Mouse (Mus musculus) forebrain, embryonic 10.5 days (tissue): ENCODE results near the gene Carhsp1. TPM values are rescaled to one million over a fixed set of nuclear protein-coding genes. Genes with fewer than 3 reads are reported as not detected.

Experiments
- DNase-seq: peaks from one replicate; pipeline ENCODE4 v3.0.0-alpha.2; 2017; ENCODE audit warnings: low spot score; ENCODE audit errors: extremely low spot score
- H3K27ac ChIP-seq: fragments of 300-500 bp; sonication (generic); 2 replicates; pipeline ENCODE4 v1.5.1; 2016; ENCODE audit warnings: mild to moderate bottlenecking
- H3K27me3 ChIP-seq: fragments of 300-500 bp; sonication (generic); 2 replicates; pipeline ENCODE4 v1.6.1; 2016; ENCODE audit warnings: mild to moderate bottlenecking; ENCODE audit not compliant: poor library complexity, severe bottlenecking
- H3K36me3 ChIP-seq: fragments of 300-500 bp; sonication (generic); replicated peaks from 2 replicates; pipeline ENCODE4 v1.6.1; 2016; ENCODE audit warnings: mild to moderate bottlenecking, moderate library complexity
- H3K4me1 ChIP-seq: fragments of 300-500 bp; sonication (generic); 2 replicates; pipeline ENCODE4 v1.6.1; 2016
- H3K4me3 ChIP-seq: fragments of 300-500 bp; sonication (generic); 2 replicates; pipeline ENCODE4 v1.5.1; 2016; ENCODE audit warnings: mild to moderate bottlenecking, moderate library complexity
- H3K9me3 ChIP-seq: fragments of 300-500 bp; sonication (generic); 2 replicates; pipeline ENCODE4 v1.6.1; 2016; ENCODE audit warnings: mild to moderate bottlenecking, moderate library complexity
- WGBS: fragments of 180-500 bp; shearing (Covaris S2); methylation state at CpG from one replicate; pipeline ENCODE4 v1.1.7; 2016; 5-methylcytosine and 5-hydroxymethylcytosine counted together
- polyA plus RNA-seq: library from polyadenylated mRNA; unstranded; fragments of >200 nt; fragmentation: Nextera tagmentation; extraction: Ambion mirVana; gene quantifications from 2 replicates; pipeline ENCODE4 v1.2.1, GENCODE M21; 2016

Carhsp1 gene
- polyA plus RNA-seq, 1 experiment from 2014 or later: 143 TPM

DNA sequence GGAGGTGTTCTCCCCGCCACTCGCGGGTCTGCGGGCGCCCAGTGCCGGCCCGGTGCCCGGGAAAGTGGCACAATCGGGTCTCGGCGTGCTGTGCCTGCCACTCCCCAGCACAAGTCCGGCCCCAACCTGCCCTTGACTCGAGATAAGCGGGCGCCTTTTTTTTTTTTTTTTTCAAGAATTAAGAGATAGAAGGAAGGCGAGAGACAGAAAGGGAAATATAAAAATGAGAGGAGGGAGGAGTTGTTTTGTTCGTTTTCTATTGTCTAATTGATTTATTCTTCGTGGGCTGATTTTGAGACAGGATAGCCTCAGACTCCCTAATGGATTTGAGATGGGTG is 364 bp upstream of the Carhsp1 start:
- no peak for DNase-seq
- Histone ChIP-seq H3K27me3 (peaks cover 22% of the 10 kb centered on the region), H3K4me3 (peak overlapping the region; percentile 75), H3K4me1 (peaks cover 58% of the 10 kb centered on the region), H3K27ac (peak overlapping the region; percentile 92), H3K36me3 (peaks cover 15% of the 10 kb centered on the region; the same call in 1 of the 2 replicates), H3K9me3 (no peaks in the 10 kb centered on the region)
- under 1% methylated on average over 18 of the region's 18 CpGs for WGBS

DNA sequence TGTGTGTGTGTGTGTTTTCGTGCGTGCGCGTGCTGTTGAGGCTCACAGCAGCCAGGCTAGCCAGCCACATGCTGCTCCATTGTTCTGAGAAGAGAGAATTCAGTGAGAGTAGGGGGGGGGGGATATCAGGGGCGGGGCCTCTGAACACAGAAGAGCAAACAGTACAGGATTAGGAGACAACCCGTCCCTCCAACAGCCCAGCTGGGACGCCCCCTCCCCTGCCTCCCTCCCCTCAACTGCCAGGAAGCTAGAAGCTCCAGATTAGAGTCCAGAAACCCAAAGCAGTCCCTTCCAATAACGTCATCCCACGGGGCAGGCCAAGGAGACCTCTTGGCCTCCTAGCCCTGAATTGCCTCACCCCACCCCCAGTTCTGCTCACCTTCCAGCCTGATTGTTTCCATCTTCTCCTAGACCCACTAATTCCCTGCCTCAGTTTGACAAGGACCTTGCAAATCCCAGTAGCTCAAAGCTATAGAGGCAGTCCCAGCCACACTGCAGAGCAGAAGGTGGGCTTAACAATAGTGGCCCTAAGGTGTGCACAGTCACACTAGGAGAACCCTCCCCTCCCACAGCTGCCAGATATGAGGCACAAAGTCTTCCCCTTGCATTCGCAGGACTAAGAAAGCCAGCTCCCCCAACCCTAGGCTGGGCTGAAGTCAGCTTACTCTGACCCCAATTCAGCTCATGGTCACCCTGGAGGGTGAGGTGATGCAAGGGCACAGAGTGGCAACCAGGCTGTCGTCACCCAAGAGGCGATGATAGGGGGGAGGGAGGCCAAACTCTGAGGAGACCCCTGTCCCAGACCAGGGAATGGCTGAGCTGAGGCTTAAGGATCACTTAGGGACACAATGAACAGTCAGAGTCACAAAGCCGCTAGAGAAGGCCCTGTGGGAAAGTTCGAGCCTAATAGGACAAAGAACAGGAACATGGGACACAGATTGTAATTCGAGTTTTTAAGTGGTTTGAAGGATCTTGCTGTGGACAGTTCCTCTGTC is 1.6 kb downstream of the Carhsp1 start:
- Histone ChIP-seq H3K27ac (peak overlapping the region; percentile 92), H3K36me3 (peaks cover 30% of the 10 kb centered on the region), H3K27me3 (peaks cover 22% of the 10 kb centered on the region), H3K4me1 (peaks cover 69% of the 10 kb centered on the region), H3K9me3 (no peaks in the 10 kb centered on the region), H3K4me3 (peak overlapping the region; percentile 75)
- WGBS: 2% methylated on average over 15 of the region's 15 CpGs
- peak; percentile 71 for DNase-seq

DNA sequence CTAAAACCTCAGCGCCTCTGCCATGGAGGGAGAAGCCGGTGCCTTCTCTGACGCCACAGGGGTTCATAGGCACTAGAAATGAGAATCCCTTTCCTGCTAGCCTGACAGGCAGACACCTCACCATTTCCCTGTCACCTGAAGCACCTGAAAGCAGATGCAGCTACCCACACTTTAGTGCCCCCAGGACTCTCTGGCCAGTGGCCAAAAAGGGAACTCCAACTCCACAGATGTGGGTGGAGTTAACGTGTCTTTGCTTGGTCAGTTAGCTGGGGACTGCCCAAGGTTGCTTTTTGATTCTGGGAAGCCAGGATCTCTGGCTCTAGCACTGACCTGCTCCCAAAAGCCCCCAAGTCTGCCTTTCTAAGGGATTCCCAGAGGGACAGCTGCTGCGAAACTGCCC is 2.5 kb downstream of the Carhsp1 start:
- Histone ChIP-seq H3K9me3 (no peaks in the 10 kb centered on the region), H3K4me3 (peak overlapping the region; percentile 75), H3K36me3 (peaks cover 36% of the 10 kb centered on the region), H3K27me3 (peaks cover 22% of the 10 kb centered on the region), H3K4me1 (peaks cover 69% of the 10 kb centered on the region), H3K27ac (peak overlapping the region; percentile 92)
- WGBS: 53% methylated on average over 5 of the region's 5 CpGs
- no peak for DNase-seq

DNA sequence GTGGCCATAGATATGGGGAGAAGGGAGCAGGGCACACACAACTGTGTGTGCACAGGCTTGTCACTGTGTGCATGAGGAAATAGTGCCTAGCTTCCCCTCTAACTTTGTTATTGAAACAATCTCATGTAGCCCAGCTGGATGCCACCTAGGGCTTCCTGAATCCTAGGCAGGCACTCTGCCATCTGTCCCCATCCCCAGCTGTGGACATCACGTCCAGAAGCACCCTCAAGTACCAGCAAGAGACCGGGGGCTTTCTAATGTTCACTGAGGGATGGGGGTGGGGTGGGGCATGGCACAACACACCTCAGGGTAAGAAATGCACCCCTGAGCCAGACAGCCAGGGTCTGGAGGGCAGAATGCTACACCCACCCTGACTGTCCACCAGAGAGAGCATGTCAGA is 3.6 kb downstream of the Carhsp1 start:
- H3K4me1 ChIP-seq: peaks cover 65% of the 10 kb centered on the region
- H3K4me3 ChIP-seq: no peak overlapping the region
- 88% methylated on average over 2 of the region's 2 CpGs for WGBS
- peaks cover 46% of the 10 kb centered on the region for H3K36me3 ChIP-seq
- H3K9me3 ChIP-seq: no peaks in the 10 kb centered on the region
- no peak for DNase-seq
- no peak overlapping the region for H3K27ac ChIP-seq
- peaks cover 12% of the 10 kb centered on the region for H3K27me3 ChIP-seq

DNA sequence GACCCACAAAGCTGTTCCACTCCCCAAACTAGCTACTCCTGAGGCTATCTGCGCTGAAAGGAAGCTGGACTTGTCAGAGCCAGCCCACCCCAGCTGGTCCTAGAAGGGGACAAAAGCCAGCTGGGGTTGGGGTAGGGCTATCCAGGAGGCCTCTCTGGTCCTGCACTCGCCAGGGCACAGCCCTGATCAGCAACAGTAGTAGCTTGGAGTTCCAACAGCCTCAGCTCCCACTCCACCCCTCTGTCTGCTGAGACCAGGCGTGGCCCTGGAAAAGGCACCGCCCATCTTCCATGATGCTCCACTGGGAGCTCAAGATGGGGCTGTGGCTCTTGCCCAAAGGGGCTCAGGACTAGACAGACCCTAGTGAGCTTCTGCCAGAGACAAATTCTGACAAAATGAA is 4.1 kb downstream of the Carhsp1 start:
- Histone ChIP-seq H3K36me3 (peaks cover 52% of the 10 kb centered on the region), H3K27ac (peak overlapping the region; percentile 44), H3K4me3 (no peak overlapping the region; the same call in 1 of the 2 replicates), H3K27me3 (peaks cover 6% of the 10 kb centered on the region), H3K4me1 (peaks cover 65% of the 10 kb centered on the region), H3K9me3 (no peaks in the 10 kb centered on the region)
- no peak for DNase-seq
- 69% methylated on average over 4 of the region's 4 CpGs for WGBS

DNA sequence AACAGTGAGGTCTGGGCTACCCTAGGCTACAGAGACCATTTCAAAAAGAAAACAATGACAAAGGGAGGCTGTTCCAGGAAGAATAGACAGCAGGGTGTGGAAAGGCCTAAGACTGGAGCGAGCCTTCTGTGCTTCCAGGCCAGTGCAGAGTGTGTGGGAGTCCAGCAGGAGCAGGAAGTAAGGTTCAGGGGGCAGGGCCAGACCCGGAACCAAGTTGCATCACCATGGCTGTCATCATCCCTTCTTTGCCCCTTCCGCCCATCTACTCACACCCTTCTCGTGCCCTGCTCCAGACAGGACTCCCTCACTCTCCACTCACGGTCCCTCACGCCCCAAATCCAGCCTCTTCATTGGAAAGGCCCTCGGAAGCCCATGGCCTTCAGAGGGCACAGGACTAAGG is 4.7 kb downstream of the Carhsp1 start:
- no peak overlapping the region for H3K4me3 ChIP-seq
- H3K9me3 ChIP-seq: no peaks in the 10 kb centered on the region
- WGBS: 82% methylated on average over 7 of the region's 7 CpGs
- DNase-seq: no peak
- H3K27ac ChIP-seq: peak overlapping the region; percentile 44
- H3K4me1 ChIP-seq: peaks cover 61% of the 10 kb centered on the region
- peaks cover 58% of the 10 kb centered on the region for H3K36me3 ChIP-seq
- peaks cover 3% of the 10 kb centered on the region; the same call in 1 of the 2 replicates for H3K27me3 ChIP-seq

DNA sequence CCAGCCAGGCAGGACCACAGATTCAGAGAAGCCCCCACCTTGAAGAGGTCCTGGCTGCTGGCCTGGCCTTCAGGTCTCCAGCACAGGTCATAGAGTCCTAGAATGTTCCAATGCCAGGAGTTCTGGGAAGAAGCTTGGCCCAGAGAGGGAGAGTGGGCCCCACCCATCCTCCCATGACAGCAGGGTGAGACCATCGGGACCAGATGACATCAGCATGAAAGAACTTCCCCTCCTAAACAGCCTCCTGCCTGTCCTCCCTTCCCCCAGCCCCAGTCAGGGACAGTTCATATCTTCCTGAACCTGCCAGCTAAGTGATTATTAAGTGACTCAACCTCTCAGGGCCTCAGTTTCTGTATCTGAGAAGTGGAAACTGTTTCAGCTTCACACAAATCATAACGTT is 5.5 kb downstream of the Carhsp1 start:
- H3K27ac ChIP-seq: peak overlapping the region; percentile 3; the same call in 1 of the 2 replicates
- 82% methylated on average over 2 of the region's 2 CpGs for WGBS
- H3K4me1 ChIP-seq: peaks cover 53% of the 10 kb centered on the region

DNA sequence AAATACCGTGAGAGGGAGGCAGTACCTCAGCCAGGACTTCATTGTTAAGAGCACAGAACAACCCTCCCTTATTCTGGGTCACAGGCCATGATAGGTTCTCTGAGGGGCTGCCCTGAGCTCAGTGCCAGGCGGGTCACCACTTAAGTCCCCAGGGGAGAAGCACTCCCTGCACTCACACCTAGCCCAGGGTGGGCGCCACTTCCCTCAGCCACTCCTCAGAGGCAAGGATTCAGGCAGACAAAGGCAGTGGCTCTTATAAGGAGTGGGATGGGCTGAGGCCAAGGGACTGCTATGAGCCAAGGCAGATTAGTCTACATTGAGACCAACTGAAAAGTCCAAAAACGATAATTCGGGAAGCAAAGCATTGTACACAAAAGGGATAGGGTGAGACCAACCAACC is 6.6 kb downstream of the Carhsp1 start:
- Histone ChIP-seq H3K27ac (0 out of 2 replicates have a peak overlapping the region, but pooled peaks have one; percentile 3), H3K27me3 (peaks cover 3% of the 10 kb centered on the region; the same call in 1 of the 2 replicates), H3K9me3 (no peaks in the 10 kb centered on the region), H3K4me3 (no peak overlapping the region), H3K4me1 (peaks cover 42% of the 10 kb centered on the region), H3K36me3 (peaks cover 75% of the 10 kb centered on the region)
- WGBS: 82% methylated on average over 5 of the region's 5 CpGs
- DNase-seq: no peak

More for the DNA sequence above, 5.5 kb downstream of the Carhsp1 start:
- peaks cover 3% of the 10 kb centered on the region; the same call in 1 of the 2 replicates for H3K27me3 ChIP-seq
- no peak overlapping the region for H3K4me3 ChIP-seq
- H3K9me3 ChIP-seq: no peaks in the 10 kb centered on the region
- no peak for DNase-seq
- peaks cover 66% of the 10 kb centered on the region for H3K36me3 ChIP-seq

DNA sequence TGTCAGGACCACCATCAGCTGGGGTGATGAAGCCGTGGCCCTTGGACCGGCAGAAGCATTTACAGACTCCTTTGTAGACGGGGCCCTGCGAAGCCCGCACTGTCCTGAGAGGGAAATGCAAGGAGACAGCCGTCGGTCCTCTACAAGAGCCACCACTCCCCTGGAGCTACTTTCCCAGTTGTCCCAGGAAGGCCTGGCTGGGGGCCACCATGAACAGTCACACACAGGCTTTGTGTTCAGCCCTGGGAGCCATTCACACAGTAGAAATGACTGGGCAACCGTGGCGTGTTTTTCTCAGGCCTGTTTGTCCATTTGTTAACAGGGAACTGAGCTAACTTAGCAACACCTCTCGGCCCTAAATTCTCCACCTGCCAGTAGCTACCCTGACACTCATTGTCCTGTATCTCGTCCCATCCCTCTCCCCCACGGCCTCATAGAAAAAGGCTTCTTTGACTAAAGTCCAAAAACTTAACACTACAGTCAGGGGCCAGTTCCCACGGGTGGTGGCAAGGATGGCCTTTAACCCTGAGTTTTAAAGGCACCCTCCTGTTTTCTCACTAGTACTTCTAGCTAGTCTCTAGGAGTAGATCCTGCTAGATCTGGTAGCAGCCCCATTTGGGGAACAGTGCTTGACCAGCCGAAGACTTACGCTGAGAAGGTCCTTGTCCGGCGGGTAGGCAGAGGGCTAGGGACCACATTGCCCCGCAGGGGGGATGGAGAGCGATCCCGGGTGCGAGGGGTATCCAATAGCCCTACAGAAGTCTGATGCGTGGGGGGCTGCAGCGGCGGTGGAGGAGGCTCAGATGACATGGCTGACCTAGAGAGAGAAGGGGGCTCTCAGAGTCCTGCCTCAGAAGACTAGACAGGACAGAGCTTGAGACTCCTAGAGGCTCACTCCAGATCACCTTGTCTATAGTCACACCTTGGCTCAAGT is 8.1 kb downstream of the Carhsp1 start:
- Histone ChIP-seq H3K36me3 (peaks cover 86% of the 10 kb centered on the region), H3K4me1 (peaks cover 27% of the 10 kb centered on the region), H3K9me3 (no peaks in the 10 kb centered on the region), H3K27ac (no peak overlapping the region), H3K4me3 (no peak overlapping the region), H3K27me3 (no peaks in the 10 kb centered on the region)
- DNase-seq: no peak
- 87% methylated on average over 24 of the region's 24 CpGs for WGBS

DNA sequence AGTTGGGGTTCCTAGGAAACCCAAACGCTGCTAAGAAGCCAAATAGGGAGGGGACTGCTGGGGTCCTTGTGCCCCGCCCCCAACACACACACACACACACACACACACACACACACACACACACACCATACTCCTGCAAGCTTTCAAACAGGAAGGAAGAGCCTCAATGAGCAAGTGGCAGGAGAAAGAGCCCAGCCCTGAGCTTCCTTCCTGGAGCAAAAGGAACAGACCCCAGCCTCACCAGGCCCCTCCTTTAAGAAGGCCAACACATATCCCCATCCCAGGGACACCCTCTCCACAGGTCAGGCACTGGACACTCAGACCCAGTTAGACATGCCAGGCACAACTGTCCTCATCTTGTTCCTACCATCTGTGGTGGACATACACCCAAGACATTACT is 8.9 kb downstream of the Carhsp1 start:
- no peak overlapping the region for H3K27ac ChIP-seq
- no peaks in the 10 kb centered on the region for H3K9me3 ChIP-seq
- 83% methylated on average over 2 of the region's 2 CpGs for WGBS
- no peak for DNase-seq
- H3K4me3 ChIP-seq: no peak overlapping the region
- H3K4me1 ChIP-seq: peaks cover 19% of the 10 kb centered on the region
- peaks cover 89% of the 10 kb centered on the region for H3K36me3 ChIP-seq
- no peaks in the 10 kb centered on the region for H3K27me3 ChIP-seq

DNA sequence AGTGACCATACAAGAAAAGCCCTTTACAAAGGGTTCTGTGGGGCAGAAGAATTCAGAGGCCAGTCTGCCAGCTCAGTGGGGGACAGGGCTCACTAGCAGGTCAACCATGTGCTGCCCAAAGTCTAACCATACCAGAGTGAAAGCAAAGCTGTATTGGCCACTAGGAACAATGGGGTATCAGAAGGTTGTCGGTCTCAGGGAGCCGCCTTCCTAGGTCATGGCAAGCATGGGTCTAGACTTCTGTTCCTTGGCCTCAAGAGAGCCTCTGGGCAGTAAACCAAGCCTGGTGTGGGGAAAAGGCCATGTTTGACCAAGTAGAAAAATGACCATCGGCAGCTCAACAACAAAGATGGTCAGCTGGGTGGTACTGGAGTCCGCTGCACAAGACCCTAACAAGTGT is 13.2 kb downstream of the Carhsp1 start:
- no peak overlapping the region for H3K27ac ChIP-seq
- no peak overlapping the region for H3K4me3 ChIP-seq
- no peaks in the 10 kb centered on the region for H3K27me3 ChIP-seq
- WGBS: 87% methylated on average over 4 of the region's 4 CpGs
- no peak for DNase-seq
- no peaks in the 10 kb centered on the region for H3K9me3 ChIP-seq
- H3K36me3 ChIP-seq: peaks cover 95% of the 10 kb centered on the region
- no peaks in the 10 kb centered on the region for H3K4me1 ChIP-seq

DNA sequence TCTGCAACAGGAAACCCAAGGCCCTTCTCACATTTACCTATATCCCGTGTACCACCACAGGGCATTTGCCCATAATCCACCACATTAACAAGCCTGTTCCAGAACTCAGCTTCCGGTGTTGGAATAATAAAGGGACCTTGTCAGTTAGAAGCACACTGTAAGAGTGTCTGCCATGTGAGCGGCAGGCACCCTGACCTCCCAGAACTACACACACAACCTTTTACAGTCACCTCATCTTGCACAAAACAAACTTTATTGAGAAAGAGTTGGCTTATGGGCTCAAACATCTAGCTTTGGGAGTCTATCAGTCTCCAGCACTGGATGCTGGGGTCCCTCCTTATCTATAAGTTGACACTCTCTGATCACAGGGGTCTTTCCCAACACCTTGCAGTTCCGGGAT is 13.6 kb downstream of the Carhsp1 start:
- no peak for DNase-seq
- peaks cover 95% of the 10 kb centered on the region for H3K36me3 ChIP-seq
- H3K4me3 ChIP-seq: no peak overlapping the region
- 80% methylated on average over 4 of the region's 4 CpGs for WGBS
- H3K27ac ChIP-seq: no peak overlapping the region
- no peaks in the 10 kb centered on the region for H3K4me1 ChIP-seq
- H3K27me3 ChIP-seq: no peaks in the 10 kb centered on the region
- no peaks in the 10 kb centered on the region for H3K9me3 ChIP-seq
